Mouse (Mus musculus) cerebellum, adult 2 months (tissue): ENCODE data around the gene Son.

Experiments
- CTCF ChIP-seq: fragments of 200-500 bp; IDR thresholded peaks from 2 replicates; pipeline ENCODE4 v1.5.1; 2011; ENCODE audit warnings: low read depth, mild to moderate bottlenecking, control low read depth, low read length, moderate library complexity, borderline replicate concordance; ENCODE audit not compliant: insufficient read depth
- POLR2A ChIP-seq: fragments of 200-500 bp; IDR thresholded peaks from 2 replicates; pipeline ENCODE4 v1.6.1; 2011; ENCODE audit warnings: low read length, control low read depth, borderline replicate concordance; ENCODE audit not compliant: insufficient read depth

DNA sequence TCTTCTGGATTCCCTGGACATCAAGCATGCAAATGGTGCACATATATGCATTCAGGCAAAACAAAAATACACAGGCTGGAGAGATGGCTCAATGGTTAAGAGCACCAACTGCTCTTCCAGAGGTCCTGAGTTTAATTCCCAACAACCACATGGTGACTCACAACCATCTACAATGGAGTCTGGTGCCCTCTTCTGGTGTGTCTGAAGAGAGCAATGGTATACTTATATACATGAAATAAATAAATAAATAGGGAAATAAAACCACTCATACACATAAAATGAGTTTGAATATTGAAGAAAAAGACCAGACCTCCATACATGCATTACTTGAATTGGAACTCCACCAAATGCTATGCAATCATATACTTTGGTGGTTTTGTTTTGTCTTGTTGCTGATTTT lies 48.1 kb upstream of the Son start:
- no peak for TF ChIP-seq CTCF
- TF ChIP-seq POLR2A, result no peak
